Mouse (Mus musculus) left cerebral cortex, adult 11 months (tissue): ENCODE data around the gene Ctdspl.

Experiments used
- DNase-seq: peaks from one replicate; pipeline ENCODE4 v3.0.0; 2022; ENCODE audit warnings: low spot score

The Ctdspl gene

DNA sequence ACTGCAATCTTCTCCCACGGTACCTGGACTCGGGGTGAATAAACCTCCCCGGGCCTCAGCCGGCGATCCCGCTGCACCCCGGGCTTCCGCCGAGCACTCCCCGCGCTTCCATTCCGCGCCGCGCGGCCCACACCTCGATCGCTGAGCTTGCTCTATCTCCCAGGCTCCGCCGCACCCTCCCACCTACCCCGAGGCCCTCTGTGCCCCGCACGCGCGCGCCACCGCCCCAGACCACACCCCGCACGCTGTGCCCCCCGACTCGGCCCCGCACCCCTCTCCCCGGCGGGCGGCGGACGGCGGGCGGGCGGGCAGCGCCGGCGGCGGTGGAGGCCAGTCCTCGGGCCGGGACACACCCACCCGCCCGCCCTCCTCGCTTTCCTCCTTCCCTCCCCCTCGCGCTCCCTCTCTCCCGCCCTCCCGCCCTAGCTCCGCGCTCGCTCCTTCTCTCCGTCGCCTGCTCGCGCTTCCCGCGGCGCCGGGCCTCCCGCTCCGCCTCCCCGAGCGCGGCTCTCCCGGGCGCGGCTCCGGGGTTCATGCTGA is at the start of gene Ctdspl:
Ctdspl (plus strand) TSS at position 343 of the 540 bp plus-strand sequence.
- no peak for DNase-seq

DNA sequence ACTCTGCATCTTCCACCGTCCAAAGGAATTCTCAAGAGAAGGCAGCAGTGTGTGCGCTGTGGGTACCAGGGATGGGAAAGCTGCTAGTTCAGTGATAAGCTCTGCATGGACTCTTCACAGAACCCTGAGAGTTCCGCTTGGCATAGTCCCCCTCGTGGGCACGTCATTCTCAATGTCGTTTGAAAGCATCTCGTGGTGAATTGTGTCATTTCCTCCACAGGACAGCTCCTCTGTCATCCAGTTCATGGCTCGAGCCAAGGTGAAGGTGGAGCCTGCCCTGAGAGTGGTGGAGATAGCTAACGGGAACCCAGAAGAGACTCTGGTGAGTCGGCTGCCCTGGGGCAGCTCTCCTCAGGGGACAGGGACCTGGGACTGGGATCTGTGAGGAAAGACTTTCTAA is 49.4 kb upstream of the Ctdspl start:
- no peak for DNase-seq

DNA sequence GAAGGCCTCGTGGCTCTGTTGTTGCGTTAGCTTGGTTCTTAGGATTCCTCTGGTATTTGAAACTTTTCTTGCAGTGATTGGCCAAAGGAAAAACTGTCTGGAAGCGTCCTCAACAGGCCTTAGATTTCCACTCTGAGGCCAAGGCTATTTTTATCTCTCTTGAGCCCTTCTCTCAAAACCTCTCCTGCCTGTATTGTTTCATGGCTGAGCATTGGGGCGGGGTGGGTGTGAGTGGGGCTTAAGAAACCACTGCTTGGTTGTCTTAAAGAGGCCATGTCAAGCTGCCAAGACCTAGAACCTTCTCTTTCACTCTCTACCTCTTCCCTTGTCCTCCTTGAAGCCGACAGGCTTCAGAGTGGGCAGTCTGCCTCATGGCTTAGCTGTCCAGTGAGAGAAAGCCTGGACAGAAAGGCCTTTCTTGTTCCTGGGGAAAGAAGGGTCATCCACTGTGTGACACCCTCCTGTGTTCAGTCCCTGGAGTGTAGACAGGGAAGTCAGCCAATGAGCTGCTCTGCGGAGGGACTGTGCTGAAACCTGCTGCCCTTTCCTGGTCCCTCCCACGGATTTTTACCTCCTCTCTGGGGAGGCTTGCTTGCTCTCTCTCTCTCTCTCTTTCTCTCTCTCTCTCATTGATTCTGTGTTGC is 48.8 kb upstream of the Ctdspl start:
- DNase-seq, result no peak

DNA sequence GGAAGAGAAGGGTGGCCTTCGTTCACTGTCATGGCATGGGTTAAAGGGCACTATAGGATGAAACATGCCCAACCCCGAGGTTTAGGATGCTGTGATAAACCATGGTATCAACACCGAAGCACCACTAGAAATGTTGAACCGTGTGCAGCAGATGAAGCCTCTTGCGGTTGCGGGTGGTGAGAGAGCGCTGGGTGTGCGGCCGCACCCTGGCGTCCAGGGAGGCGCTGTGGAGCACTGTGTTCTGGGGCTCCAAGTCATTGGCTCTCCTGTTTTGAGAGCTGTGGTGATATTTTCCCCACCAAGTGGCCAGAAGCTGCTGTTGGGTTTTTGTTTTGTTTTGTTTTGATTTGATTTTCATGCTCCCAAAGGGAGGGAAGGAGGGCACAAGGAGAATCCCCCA is 47.7 kb upstream of the Ctdspl start:
- DNase-seq, result no peak

DNA sequence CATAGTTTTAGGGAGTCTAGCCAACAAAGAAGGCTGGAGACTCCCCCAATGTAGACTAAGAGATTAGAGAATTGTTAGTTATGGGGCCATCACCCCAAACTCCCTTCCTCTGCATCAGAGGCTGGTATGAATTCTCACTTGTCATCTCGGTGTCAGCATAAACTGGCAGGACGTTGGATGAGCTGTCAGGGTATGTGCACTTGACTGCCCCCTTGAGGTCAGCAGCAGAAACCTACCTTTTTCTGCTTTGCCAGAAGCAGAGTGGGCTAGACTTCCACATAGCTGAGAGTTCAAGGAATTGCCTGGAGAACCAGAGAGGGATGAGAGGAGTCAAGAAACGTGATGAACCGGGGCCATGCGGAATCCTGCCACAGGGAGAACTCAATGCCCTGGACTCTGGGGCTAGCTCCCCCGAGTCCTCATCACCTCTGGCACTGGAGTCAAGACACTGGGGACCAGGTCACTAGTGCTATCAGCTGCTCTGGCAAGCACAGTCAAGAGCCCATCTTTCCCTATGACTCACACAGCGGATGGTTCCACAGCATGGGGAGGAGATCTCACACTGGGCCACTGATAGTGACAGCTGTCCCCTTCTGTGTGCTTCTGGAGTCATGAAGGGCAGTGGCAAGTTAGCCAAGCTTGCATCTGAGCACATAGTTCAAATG is 44.8 kb upstream of the Ctdspl start:
- no peak for DNase-seq

DNA sequence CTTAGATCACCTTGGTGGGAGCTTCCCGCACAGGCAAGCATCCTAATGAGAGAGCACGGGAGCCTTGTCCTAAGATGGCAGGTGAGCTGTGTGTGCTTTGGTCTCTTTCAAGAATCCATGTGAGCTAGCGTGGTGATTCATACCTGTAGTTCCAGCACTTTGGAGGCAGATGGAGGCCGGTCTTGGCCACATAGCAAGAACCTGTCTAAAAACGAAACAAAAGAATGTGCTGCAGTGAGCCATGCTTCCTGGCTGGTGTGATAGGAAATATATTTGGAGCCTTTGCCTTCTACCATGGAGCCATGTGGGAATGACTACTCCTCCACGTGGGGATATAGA is 44.3 kb upstream of the Ctdspl start:
- DNase-seq, result peak; percentile 9

DNA sequence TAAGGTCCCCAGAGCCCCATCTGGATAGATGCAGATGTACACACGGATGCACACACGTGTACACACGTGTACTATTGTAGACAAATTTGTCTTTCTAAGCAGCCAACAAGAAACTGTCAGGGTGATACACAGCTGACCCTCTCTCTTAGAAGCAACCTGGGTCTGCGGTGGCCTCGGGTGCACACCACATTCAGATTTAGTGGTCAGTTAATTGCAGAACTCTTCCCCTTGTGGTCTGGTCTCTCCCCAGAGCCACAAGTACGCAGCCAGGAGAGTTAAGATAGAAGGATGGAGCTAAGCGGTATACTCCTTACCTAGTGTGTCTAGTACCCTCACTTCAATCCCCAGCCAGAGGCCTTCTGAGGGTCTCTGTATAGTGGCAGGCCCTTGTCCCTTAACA is 43.1 kb upstream of the Ctdspl start:
- no peak for DNase-seq

DNA sequence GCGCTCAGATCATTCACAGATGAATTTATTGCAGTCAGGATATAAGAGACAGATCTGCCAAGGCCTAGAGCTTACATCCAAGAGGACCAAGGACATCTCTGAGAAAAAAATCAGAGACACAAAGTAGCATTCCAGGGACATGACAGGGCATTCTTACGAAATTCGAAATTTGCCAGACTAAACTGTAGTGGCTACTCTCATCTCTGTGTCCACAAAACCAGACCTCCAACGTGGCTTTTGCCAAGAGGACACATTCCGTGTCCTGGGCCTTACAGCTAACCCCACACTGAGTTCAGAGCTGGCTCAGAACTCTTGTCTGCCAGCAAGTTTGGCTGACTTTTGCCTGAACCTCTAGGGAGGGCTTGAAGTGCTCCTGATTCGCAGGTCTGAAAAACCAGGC is 40.5 kb upstream of the Ctdspl start:
- DNase-seq, result no peak

DNA sequence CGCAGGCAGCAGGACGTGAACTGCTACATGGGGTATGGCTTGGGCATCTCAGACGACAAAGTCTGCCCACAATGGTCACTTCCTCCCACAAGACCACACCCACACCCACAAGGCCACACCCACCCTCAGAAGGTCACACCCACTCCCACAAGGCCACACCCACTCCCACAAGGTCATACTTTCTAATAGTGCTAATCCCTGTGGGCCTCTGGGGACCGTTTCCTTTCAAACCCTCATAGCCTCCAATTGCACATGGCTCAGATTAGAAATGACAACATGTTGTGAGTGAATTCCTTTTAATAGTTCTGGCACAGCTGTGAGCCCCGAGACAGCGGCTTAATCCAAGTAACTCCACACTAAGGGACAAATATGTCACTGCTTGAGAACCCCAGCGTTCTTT is 39.1 kb upstream of the Ctdspl start:
- DNase-seq, result no peak

DNA sequence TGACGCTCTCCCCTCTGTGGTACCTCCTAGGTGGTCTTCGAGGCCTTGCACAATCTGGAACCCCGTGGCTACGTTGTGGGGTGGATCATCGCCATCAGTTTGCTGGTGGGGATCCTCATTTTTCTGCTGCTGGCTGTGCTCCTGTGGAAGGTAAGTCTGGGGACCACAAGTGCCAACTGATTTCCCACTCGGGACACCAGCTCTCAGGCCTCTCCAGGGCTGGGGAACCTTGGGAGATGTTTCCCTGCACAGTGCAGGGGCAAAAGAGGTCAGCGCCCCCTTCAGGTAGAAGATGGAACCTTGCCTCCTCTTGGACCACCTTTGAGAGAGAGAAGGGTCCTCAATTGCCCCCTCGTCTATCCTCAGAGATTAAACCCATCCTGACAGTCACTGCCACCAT is 38.5 kb upstream of the Ctdspl start:
- DNase-seq, result no peak

DNA sequence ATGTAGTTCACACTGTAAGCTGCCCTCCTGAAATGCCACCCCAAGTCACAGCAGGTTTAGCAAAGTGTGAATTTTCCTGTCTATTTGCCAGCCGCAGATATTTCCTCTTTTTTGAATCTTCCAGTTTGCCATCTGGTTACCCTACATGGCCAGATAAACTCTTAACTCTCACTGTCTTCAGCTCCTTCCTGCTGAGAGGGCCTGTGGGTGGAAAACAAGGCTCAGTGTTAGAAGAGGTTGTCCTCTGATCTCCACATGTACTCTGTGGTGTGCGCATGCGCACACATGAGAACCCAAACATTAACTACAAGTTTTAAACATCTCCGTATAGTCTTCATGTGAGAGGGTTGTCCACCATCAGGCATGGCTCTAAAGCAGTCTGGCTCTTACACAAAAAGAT is 36.1 kb upstream of the Ctdspl start:
- no peak for DNase-seq

DNA sequence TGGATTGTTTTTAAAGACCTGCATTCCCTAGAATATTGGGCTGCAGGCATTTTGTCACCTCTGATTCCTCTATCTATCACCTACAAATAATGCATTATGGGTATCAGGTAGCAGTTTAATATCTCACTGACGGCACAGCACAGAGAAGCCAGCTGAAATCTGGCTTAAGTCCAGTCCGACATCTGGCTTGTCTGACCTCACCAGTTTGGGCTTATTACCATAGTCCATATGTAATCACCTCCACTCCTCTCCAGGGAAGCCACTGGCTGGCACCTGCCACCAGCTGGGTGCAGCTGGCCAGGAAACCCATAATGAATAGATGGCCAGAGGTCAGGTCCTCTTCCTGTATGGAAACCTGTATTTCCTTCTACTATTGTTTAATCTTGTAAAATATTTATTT is 35.6 kb upstream of the Ctdspl start:
- no peak for DNase-seq

DNA sequence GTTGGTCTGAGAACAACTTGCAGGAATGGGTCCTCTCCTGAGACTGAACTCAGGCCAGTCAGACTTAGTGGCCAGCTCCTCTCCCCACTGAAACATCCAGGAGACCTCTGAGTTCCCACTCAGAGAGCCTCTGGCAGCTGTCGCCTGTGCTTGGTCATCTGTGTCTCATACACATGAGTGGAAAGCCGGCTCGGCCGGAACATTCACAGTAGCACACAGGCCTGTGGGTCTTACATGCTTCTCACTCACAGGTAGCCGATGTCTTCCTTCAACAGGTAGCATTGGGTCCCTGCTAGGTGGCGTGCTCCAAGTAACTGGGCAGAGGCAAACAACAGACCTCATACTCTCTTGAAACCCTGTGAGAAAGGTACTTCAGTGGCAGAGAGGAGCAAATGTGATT is 35.2 kb upstream of the Ctdspl start:
- no peak for DNase-seq

DNA sequence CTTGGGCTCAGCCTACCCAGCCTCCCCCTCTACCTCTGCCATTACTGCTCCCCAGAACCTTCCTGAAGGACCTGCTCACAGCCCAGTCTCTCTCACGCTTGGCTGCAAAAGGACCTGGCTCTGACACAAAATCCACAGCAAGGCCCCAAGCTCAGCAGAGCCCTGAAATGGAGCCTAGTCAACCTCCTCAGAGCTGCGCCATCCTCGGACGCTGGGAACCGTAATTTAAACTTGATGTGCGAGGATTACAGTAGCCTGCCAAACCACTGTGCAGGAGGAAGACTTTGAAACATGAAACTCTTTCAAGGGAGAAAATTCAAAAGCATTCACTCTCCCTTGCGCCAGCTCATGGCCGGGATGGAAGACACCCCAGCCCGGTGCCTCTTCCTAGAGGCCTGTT is 34.7 kb upstream of the Ctdspl start:
- DNase-seq, result no peak

DNA sequence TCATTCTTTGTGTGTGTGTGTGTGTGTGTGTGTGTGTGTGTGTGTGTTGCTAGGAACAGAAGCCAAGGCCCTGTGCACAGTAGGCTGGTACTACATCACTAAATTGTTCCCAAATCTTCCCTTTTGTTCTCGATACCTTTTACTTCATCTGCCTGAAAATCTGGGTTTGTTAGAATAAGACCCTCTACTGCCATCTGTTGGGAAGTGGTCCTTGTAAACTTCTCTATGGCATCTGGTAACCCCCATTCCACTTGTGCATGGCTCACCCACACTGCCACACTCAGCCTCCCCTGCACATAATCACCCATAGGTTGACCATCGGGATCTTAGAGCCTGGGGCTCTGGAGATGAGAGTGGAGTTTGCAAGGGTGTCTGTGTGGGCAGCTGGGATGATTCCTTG is 31.2 kb upstream of the Ctdspl start:
- DNase-seq, result no peak

DNA sequence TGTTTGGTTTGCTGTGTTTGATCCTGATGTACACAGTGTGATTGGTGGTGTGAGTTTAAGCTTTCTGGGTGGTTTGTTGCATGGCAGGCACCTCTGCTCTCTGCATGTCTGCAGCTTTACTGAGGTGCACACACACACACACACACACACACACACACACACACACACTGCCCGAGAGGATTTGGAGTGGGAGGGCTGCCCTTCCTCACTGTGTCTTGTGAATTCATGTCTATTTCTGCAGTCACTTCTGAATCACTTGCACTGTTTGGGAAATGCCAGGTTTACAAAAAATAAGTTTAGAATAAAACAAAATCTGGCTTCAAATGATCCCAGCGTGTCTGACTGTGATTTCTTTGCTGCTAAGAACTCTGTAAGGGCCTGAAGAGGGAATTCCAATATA is 25.6 kb upstream of the Ctdspl start:
- no peak for DNase-seq

DNA sequence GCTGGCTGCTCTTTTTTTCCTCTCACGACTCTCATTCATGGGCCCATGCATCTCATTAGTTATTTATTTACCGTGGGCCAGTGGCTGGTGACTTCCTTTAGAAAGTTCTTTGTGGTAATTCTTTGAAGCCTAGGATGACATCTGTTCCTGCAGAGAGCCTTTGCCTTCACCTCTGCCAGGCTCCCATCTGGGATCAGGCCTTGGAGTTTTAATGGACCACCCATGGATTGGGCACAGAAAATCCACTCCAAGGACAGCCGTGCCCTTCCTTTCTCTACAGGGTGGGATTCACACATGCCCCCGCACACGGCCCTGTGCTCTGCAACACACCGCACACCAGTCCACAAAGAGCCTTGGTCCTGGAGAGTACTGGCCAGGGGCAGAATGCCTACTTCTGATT is 24.3 kb upstream of the Ctdspl start:
- DNase-seq, result no peak

DNA sequence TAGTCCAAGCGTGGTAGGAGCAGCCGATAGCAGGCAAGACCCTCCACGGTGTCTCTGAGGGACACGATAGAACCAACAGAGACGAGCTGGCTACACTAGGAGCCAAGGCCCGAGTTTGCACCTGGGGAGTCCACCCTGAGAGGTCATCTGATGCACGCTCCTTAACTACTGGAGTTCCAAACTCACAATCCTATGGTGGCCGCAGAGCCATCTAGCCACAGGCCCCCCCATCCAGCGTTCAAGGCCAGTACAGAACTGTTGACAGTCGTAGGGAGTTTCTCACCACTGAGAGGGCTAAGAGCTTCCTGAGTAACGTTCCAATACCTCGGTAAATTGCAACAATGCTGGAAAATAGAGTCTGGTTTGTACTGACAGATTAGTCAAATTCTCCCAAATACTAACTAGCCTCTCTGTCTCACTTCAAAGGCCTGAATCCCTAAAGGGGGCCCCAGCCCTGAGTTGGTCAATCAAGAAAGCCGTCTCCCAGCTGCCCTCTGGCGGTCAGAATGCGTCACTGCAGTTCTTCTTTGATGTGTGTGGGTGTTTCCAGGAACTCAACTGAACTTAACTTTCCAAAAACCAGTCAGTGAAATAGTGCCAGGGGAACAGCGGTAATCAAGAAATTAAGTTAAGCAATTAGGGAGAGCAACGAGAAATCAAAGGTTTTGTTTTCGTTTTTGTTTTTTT is 18.2 kb upstream of the Ctdspl start:
- DNase-seq, result peak; percentile 78

DNA sequence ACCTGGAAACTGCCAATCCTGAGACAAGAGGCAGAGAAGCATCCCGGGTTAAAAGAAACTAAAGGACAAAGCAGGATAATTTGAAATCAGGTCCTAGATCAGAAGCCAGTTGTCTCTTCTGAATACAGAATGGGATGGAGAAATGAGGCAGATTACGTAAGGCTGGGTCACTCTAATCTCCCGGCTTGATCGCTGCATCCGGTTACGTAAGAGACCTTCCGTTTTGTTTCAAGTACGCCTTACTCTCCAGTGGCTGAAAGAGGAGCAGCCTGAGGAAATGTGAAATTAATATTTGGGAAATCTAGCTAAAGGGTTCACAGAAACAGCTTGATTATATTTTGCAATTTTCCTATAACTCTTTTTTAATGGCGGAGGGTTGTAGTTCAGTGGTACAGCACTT is 13.2 kb upstream of the Ctdspl start:
- no peak for DNase-seq

DNA sequence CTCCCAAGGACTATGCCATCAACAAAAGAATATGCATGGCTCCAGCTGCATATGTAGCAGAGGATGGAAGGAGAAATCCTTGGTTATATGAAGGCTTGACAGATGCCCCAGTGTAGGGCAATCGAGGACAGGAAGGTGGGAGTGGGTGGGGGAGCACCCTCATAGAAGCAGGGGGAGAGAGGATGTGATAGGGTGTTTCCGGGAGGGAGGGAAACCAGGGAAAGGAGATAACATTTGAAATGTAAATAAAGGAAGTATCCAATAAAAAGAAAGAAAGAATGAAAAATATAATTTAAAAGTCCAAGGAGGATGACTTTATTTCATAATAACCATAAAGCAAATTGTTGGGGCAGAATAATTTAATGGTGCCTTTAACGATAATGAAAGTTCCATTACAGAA is 12.6 kb upstream of the Ctdspl start:
- DNase-seq, result no peak

DNA sequence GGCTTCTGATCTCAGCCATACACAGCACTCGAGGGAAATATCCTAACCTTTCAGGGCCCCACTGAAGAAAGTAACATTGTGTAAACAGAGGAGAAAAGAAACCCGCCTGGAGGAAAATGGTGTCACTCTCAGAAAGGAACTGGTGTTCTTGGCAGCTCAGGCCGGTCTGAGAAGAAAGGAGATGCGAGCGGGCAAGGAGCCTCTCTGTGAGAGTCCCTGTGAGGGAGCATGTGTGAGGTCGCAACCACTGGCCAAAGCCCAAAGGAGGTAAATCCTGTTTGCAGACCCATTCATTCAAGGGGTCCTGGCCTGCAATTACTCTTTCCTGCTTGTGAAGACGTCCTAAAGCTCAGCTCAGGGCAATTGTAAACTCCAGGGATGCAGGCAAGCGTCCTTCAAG is 11.7 kb upstream of the Ctdspl start:
- DNase-seq, result no peak

DNA sequence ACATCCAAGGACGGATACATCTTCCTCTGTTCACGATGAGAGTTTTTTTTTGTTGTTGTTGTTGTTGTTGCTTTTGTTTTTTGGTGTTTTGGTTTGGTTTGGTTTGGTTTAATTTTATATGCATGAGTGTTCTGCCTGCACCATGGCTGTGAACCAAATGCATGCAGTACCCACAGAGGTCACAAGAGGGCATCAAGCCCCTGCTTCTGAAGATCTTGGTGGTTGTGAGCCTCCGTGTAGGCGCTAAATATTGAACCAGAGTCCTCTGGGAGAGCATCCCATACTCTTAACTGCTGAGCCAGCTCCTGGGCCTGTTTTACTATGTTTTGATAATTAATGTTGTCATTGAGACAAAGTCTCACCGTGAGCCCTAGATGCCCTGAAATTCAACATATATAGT is 11.0 kb upstream of the Ctdspl start:
- DNase-seq, result no peak

DNA sequence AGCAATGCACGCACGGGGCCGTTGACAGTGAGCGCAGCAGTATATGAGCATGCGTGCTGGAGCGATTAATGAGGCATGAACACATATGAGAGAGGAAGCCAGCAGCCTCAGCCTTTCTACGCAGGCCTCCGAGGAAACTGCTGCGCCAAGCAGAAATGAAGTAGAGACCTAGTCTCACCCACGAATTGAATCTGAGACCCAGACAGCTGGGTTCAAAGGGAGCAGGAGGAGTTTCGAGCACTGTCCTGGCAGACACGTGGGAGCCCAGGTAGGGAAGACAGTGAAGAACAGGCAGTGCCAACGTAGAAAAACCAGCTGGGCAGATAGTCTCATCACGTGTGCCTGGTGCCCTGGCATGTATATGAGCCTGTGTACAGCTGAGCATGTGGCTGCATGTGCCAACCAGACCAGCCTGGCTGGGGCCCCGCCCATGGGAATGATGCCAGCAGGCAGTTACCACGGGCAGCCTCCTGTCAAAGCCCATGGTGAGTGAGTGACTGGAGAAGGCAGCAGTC is 6.5 kb upstream of the Ctdspl start:
- DNase-seq, result no peak
